Mouse (Mus musculus): ENCODE results near the gene Bud23. TPM values are rescaled to one million over a fixed set of nuclear protein-coding genes. Genes with fewer than 3 reads are reported as not detected.
"Not testable (repeated sequence)": the region's sequence is repeated elsewhere in the genome, so short reads cannot be mapped to it uniquely, and the experiment has no call there.

Gene Bud23
- 43.0 and 46.5 TPM in 2 replicates for polyA plus RNA-seq (2015; fragmentation: Nextera tagmentation; extraction: Ambion mirVana)

DNA sequence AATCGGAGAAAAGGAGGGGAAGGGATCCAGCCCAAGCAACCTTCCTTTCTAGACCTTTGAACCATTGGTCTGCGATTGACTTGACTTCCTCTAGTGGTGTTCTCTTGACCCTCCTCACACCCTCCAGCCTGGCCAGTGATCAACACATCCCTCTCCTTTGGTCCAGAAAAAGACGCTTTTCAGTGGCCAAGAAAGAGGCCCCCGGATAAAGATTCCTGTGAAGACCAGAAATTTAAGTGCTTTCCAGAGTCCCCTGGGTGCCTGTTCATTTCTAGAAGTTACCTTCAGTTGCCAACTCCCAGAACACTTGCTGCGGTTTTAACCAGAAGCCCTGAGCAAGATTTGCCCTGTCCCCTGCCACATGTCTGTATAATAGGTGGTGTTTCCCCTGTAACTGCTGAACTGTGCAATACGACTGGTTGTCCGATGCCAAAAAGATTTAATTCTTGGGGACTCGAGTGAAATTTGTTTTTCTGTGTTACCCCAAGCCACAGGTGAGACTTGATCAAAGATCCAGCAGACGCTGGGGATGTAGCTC lies at the start of gene Bud23:
Gene Bud23 (minus strand): TSS at position 51 of the 538 bp plus-strand sequence.
- Histone ChIP-seq H3K4me3 (ENCODE audit: low read depth, low read length) (peak within 1 kb of the TSS; percentile 80), H3K36me3 (ENCODE audit: control insufficient read depth, insufficient read depth) (peaks cover 12% of the 10 kb centered on the region), H3K4me1 (ENCODE audit: control insufficient read depth, low read depth, low read length) (peaks cover 15% of the 10 kb centered on the region), H3K4me2 (ENCODE audit: low read depth, low read length) (peak within 1 kb of the TSS; percentile 98), H3K9ac (ENCODE audit: low read depth, low read length) (peak within 1 kb of the TSS; percentile 89), H3K27ac (ENCODE audit: low read length) (peak within 1 kb of the TSS; percentile 52)
- WGBS (ENCODE audit: insufficient replicate concordance) = 56% methylated on average over 9 of the region's 9 CpGs
- H3K9me3 ChIP-seq (replicated peaks; ENCODE audit: control insufficient read depth, low read length); ATAC-seq (ENCODE audit: low read depth); H3K27me3 ChIP-seq (ENCODE audit: control insufficient read depth, insufficient read depth, low read depth, low read length): not testable (repeated sequence)

- ATAC-seq (ENCODE audit: low read depth) = no peak
- H3K27ac ChIP-seq (ENCODE audit: low read length) = no peak overlapping the region
- no peak overlapping the region for H3K4me3 ChIP-seq (ENCODE audit: low read depth, low read length)
- no peaks in the 10 kb centered on the region for H3K9me3 ChIP-seq (replicated peaks; ENCODE audit: control insufficient read depth, low read length)
- H3K27me3 ChIP-seq (ENCODE audit: control insufficient read depth, insufficient read depth, low read depth, low read length) = peaks cover 1% of the 10 kb centered on the region
- peaks cover 3% of the 10 kb centered on the region for H3K4me1 ChIP-seq (ENCODE audit: control insufficient read depth, low read depth, low read length)
- no peaks in the 10 kb centered on the region for H3K36me3 ChIP-seq (ENCODE audit: control insufficient read depth, insufficient read depth)
- no peak overlapping the region for H3K9ac ChIP-seq (ENCODE audit: low read depth, low read length)
- no peak overlapping the region for H3K4me2 ChIP-seq (ENCODE audit: low read depth, low read length)
- 77% methylated on average over 12 of the region's 12 CpGs for WGBS (ENCODE audit: insufficient replicate concordance)
These were observed 49.0 kb upstream of the Bud23 start for GRCm38 (mm10) chr5:135113782-135114181.

- no peaks in the 10 kb centered on the region for H3K9me3 ChIP-seq (replicated peaks; ENCODE audit: control insufficient read depth, low read length)
- no peak overlapping the region for H3K9ac ChIP-seq (ENCODE audit: low read depth, low read length)
- H3K36me3 ChIP-seq (ENCODE audit: control insufficient read depth, insufficient read depth) = no peaks in the 10 kb centered on the region
- peaks cover 5% of the 10 kb centered on the region; the same call in 1 of the 2 replicates for H3K4me1 ChIP-seq (ENCODE audit: control insufficient read depth, low read depth, low read length)
- H3K4me2 ChIP-seq (ENCODE audit: low read depth, low read length) = no peak overlapping the region
- 37% methylated on average over 6 of the region's 6 CpGs for WGBS (ENCODE audit: insufficient replicate concordance)
- peaks cover 30% of the 10 kb centered on the region for H3K27me3 ChIP-seq (ENCODE audit: control insufficient read depth, insufficient read depth, low read depth, low read length)
- ATAC-seq (ENCODE audit: low read depth) = no peak
- no peak overlapping the region for H3K27ac ChIP-seq (ENCODE audit: low read length)
- no peak overlapping the region for H3K4me3 ChIP-seq (ENCODE audit: low read depth, low read length)
These were observed 45.2 kb upstream of the Bud23 start for GRCm38 (mm10) chr5:135109976-135110375.

- Histone ChIP-seq H3K4me2 (ENCODE audit: low read depth, low read length) (no peak overlapping the region), H3K27ac (ENCODE audit: low read length) (no peak overlapping the region), H3K9me3 (replicated peaks; ENCODE audit: control insufficient read depth, low read length) (no peaks in the 10 kb centered on the region), H3K36me3 (ENCODE audit: control insufficient read depth, insufficient read depth) (no peaks in the 10 kb centered on the region), H3K4me3 (ENCODE audit: low read depth, low read length) (no peak overlapping the region), H3K27me3 (ENCODE audit: control insufficient read depth, insufficient read depth, low read depth, low read length) (peaks cover 30% of the 10 kb centered on the region), H3K4me1 (ENCODE audit: control insufficient read depth, low read depth, low read length) (peaks cover 5% of the 10 kb centered on the region; the same call in 1 of the 2 replicates), H3K9ac (ENCODE audit: low read depth, low read length) (no peak overlapping the region)
- WGBS (ENCODE audit: insufficient replicate concordance) = 71% methylated on average over 3 of the region's 3 CpGs
- no peak for ATAC-seq (ENCODE audit: low read depth)
These were observed 44.7 kb upstream of the Bud23 start for GRCm38 (mm10) chr5:135109426-135109825.

DNA sequence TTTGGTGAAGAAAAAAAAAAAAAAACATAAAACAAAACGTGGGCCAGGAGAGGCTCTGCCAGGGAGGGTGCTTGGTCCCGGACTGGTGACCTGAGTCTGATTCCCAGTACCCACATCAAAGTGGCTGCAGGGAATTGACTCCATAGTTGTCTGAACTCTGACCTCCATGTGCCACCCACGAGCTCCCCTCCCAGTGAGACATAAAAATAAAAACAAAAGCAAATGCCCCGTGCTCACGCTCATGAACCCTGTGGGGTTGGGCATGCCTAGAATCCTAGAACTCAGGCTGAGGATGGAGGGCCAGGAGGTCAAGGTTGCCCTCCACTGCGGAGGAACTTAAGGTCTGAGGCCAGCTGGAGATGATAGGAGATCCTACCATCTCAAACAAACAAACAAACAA lies 44.3 kb upstream of the Bud23 start:
- H3K9me3 ChIP-seq (replicated peaks; ENCODE audit: control insufficient read depth, low read length) = no peaks in the 10 kb centered on the region
- H3K4me2 ChIP-seq (ENCODE audit: low read depth, low read length) = peak overlapping the region; percentile 31
- H3K4me1 ChIP-seq (ENCODE audit: control insufficient read depth, low read depth, low read length) = peaks cover 5% of the 10 kb centered on the region; the same call in 1 of the 2 replicates
- no peak overlapping the region for H3K9ac ChIP-seq (ENCODE audit: low read depth, low read length)
- peaks cover 30% of the 10 kb centered on the region for H3K27me3 ChIP-seq (ENCODE audit: control insufficient read depth, insufficient read depth, low read depth, low read length)
- no peak overlapping the region for H3K4me3 ChIP-seq (ENCODE audit: low read depth, low read length)
- no peaks in the 10 kb centered on the region for H3K36me3 ChIP-seq (ENCODE audit: control insufficient read depth, insufficient read depth)
- H3K27ac ChIP-seq (ENCODE audit: low read length) = no peak overlapping the region
- 37% methylated on average over 6 of the region's 6 CpGs for WGBS (ENCODE audit: insufficient replicate concordance)
- ATAC-seq (ENCODE audit: low read depth) = no peak

DNA sequence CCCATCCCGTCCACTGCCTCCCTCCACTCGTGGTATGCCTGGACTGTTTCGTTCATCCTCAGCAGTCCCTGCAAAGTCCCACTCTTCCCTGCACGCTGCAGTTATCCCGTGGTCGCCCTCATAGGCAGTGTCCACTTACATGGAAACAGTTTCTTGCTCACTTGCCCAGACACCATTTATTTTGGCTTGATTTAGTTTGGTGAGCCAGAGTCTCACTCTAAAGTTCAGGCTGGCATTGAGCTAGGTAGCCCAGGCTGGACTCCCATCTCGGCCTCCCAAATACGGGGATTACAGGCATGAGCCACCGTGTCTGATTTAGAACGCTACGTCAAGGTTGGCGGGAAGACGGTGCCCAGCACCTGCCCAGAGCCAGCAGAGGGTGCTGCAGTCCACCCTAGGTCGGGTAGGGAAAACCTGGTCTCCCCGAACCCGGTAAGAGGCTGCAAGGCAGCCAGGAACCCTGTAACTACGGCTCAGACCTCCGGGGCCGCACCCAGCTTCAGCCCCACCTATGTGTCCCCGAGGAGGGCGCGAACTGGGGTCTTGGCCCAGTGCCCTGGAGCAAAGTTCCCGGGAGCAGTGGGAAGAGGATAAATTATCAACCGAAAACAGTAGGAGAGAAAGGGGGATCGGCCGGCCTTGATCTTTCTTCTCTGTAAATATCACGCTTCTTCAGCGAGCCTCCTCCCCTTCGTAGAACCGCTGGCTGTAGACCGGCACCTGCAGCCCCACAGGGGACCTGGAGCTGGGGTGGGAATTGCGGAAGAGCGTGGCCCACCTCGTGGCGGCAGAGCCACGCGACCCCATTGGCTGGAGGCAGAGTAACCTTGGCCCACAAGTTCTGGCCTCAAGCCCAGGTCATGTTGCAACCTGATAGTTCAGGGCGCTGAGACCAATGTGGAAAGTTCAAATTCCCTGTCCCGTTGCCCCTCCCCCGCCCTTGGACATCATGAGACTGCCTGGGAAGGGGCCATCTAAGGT lies 43.1 kb upstream of the Bud23 start:
- peak overlapping the region; percentile 58; the same call in 1 of the 2 replicates for H3K9ac ChIP-seq (ENCODE audit: low read depth, low read length)
- H3K4me1 ChIP-seq (ENCODE audit: control insufficient read depth, low read depth, low read length) = peaks cover 5% of the 10 kb centered on the region; the same call in 1 of the 2 replicates
- peak overlapping the region; percentile 60 for H3K27ac ChIP-seq (ENCODE audit: low read length)
- ATAC-seq (ENCODE audit: low read depth) = peak; percentile 82
- H3K9me3 ChIP-seq (replicated peaks; ENCODE audit: control insufficient read depth, low read length) = no peaks in the 10 kb centered on the region
- H3K36me3 ChIP-seq (ENCODE audit: control insufficient read depth, insufficient read depth) = no peaks in the 10 kb centered on the region
- 7% methylated on average over 39 of the region's 40 CpGs for WGBS (ENCODE audit: insufficient replicate concordance)
- peak overlapping the region; percentile 60 for H3K4me2 ChIP-seq (ENCODE audit: low read depth, low read length)
- peak overlapping the region; percentile 60 for H3K4me3 ChIP-seq (ENCODE audit: low read depth, low read length)
- H3K27me3 ChIP-seq (ENCODE audit: control insufficient read depth, insufficient read depth, low read depth, low read length) = peaks cover 35% of the 10 kb centered on the region

DNA sequence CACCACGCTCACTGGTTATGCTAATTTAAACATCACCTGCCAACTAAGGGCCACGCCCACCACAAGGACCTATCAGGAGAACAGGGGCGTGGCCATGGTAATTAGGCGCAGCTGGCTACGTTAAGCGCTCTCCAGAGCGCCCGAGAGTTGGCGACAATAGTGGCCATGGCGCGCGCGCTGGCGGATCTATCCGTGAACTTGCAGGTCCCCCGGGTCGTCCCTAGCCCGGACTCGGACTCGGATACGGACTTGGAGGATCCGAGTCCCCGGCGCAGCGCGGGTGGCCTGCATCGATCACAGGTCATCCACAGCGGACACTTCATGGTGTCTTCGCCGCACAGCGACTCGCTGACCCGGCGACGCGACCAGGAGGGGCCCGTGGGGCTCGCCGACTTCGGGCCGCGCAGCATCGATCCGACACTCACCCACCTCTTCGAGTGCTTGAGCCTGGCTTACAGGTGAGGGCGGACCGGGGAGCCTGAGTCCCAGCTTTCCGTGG lies 42.0 kb upstream of the Bud23 start:
- peak overlapping the region; percentile 60 for H3K4me2 ChIP-seq (ENCODE audit: low read depth, low read length)
- peaks cover 35% of the 10 kb centered on the region for H3K27me3 ChIP-seq (ENCODE audit: control insufficient read depth, insufficient read depth, low read depth, low read length)
- peak overlapping the region; percentile 60 for H3K4me3 ChIP-seq (ENCODE audit: low read depth, low read length)
- H3K4me1 ChIP-seq (ENCODE audit: control insufficient read depth, low read depth, low read length) = peaks cover 5% of the 10 kb centered on the region; the same call in 1 of the 2 replicates
- H3K9me3 ChIP-seq (replicated peaks; ENCODE audit: control insufficient read depth, low read length) = no peaks in the 10 kb centered on the region
- H3K36me3 ChIP-seq (ENCODE audit: control insufficient read depth, insufficient read depth) = no peaks in the 10 kb centered on the region
- peak; percentile 62 for ATAC-seq (ENCODE audit: low read depth)
- WGBS (ENCODE audit: insufficient replicate concordance) = 1% methylated on average over 47 of the region's 48 CpGs
- peak overlapping the region; percentile 58 for H3K9ac ChIP-seq (ENCODE audit: low read depth, low read length)
- H3K27ac ChIP-seq (ENCODE audit: low read length) = peak overlapping the region; percentile 29; the same call in 1 of the 2 replicates

DNA sequence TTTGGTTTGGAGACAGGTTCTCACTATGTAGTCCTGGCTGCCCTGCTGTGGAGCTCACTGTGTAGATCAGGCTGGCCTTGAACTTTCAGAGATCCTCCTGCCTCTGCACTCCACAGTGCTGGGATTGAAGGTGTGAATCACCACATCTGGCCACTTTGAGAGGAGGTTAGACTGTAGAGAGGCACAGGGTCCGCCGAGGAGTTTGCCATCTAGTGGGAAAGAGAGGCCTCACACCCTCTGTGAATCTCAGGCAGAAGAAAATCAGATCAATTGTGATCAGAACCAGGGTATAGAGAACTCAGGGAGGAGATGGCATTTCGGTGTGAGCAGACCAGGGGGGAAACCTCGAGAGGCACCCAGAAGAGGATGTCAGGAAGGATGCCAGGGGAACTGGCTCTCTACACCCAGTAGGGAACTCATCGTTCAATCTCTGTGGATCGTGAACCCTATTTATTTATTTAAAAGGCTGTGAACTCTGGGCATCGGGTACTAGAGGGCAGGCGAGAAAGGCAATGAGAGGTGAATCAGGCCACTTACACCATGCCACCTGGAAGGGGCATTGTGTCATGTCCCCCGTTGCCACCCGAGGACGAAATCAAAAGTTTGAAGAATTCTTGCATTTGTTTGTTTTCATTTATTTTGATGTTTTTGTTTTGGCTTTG lies 39.4 kb upstream of the Bud23 start:
- no peak overlapping the region for H3K4me2 ChIP-seq (ENCODE audit: low read depth, low read length)
- H3K36me3 ChIP-seq (ENCODE audit: control insufficient read depth, insufficient read depth) = no peaks in the 10 kb centered on the region
- 50% methylated on average over 11 of the region's 11 CpGs for WGBS (ENCODE audit: insufficient replicate concordance)
- no peak for ATAC-seq (ENCODE audit: low read depth)
- H3K27me3 ChIP-seq (ENCODE audit: control insufficient read depth, insufficient read depth, low read depth, low read length) = peaks cover 35% of the 10 kb centered on the region
- no peak overlapping the region for H3K27ac ChIP-seq (ENCODE audit: low read length)
- no peak overlapping the region for H3K9ac ChIP-seq (ENCODE audit: low read depth, low read length)
- peaks cover 5% of the 10 kb centered on the region; the same call in 1 of the 2 replicates for H3K4me1 ChIP-seq (ENCODE audit: control insufficient read depth, low read depth, low read length)
- H3K4me3 ChIP-seq (ENCODE audit: low read depth, low read length) = no peak overlapping the region
- no peaks in the 10 kb centered on the region for H3K9me3 ChIP-seq (replicated peaks; ENCODE audit: control insufficient read depth, low read length)
